Mouse (Mus musculus) monocyte, adult 5-6 weeks (primary cell): Measurements from ENCODE around the gene Mgat5. TPM values are rescaled to one million over a fixed set of nuclear protein-coding genes. Genes with fewer than 3 reads are reported as not detected.
A peak's percentile ranks its signal among the peaks of the same experiment; 100 is the strongest.

ENCODE experiments used
- ATAC-seq: fragments of 153-309, 156-312 bp; replicated peaks from 2 replicates; pipeline ENCODE4 v1.8.0; 2017; ENCODE audit warnings: mild to moderate bottlenecking; ENCODE audit not compliant: low TSS enrichment, insufficient number of reproducible peaks, severe bottlenecking, poor library complexity, low FRiP score
- total RNA-seq: library from RNA; stranded (forward); fragments of 200-1000, 200-491, 200-594 nt; gene quantifications from 3 replicates; pipeline ENCODE4 v1.2.3, GENCODE M21; 2017

Mgat5 gene
- total RNA-seq, 1 experiment from 2014 or later = 21.1 TPM

DNA sequence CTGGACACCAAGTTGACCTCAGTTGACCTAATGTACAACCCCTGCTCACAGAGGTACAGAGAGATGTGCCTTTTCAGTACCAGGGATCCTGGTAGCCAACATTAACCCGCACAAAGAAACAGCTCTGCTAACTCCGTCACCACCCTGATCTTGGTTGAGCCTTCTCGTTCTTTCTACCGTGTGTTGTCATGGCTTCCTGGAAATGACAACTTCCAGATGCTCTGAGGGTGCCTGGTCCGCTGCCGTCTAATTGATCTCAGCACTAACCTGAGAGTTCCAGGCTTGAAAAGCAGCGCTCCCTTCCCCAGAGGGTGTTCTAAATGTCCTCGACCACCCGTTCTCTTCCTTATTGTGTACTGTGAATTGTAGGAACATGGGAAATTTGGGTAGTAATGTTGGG is 112.7 kb downstream of the Mgat5 start:
- no peak for ATAC-seq

GRCm38 (mm10) chr1:127318486-127318885 is 113.7 kb downstream of the Mgat5 start:
- no peak for ATAC-seq

- 0 out of 2 replicates have a peak, but pooled peaks have one; percentile 13 for ATAC-seq
Observed at GRCm38 (mm10) chr1:127319768-127320167, 115.0 kb downstream of the Mgat5 start.

- ATAC-seq = no peak
Observed at GRCm38 (mm10) chr1:127320956-127321355, 116.1 kb downstream of the Mgat5 start.

DNA sequence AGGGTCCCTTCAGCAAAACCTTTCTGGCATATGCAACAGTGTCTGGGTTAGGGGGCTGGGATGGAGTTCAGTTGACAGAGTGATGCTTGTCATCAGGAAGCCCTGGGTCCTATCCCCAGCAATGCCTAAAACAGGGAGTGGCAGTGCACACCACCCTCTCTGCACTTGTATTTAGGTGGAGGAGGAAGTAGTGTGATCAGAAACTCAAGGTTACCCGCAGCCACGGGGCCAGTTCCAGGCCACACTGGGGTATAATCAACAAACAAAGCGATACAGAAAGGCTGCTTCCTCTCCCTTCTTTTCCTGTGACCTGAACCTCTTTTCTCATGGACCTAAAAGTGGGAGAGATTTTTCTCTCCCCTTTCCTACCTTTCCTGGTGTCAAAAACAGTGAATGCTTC is 116.8 kb downstream of the Mgat5 start:
- ATAC-seq = no peak

GRCm38 (mm10) chr1:127322169-127322805 is 117.5 kb downstream of the Mgat5 start:
- ATAC-seq = 0 out of 2 replicates have a peak, but pooled peaks have one; percentile 23

- no peak for ATAC-seq
Observed at GRCm38 (mm10) chr1:127325601-127326198, 120.9 kb downstream of the Mgat5 start.

DNA sequence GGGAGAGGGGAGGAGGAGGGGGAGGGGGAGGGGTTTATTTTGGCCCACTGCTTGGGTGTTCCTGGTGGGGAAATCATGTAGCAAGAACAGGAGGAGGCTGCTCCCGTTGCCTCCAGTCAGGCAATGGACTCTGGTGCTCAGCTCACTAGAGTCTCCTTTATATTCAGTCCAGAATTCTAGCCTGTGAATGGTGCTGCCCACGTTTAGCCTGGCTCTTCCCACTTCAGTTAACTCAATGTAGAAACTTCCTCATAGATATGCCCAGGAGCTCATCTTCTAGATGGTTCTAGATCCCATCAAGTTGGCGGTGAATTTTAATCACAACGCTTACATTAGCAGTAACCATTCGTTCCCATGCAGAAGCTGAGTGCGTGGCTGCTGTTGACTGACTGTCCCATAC is 123.0 kb downstream of the Mgat5 start:
- no peak for ATAC-seq

GRCm38 (mm10) chr1:127328354-127328875 is 123.6 kb downstream of the Mgat5 start:
- ATAC-seq = no peak

DNA sequence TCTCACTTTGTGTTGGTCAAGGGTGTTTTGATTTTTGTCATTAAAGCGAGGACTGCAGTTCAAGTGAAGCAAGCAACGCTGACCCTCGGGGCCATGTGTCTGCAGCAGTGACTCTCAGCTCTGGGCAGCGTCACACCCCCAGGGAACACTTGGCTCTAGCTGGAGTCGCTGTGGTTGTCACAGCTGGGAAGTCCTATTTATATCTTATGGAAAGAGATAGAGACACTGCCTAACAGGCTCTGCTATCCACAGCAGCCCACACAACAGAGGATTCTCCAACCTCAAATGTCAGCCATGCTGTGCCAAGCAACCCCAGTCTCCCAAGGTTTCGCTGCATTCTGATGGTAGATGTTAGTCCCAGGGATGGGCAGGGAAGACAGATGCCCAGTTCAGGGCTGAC is 125.0 kb downstream of the Mgat5 start:
- no peak for ATAC-seq

- no peak for ATAC-seq
Observed at GRCm38 (mm10) chr1:127337740-127338139, 132.9 kb downstream of the Mgat5 start.

GRCm38 (mm10) chr1:127338833-127339487 is 134.1 kb downstream of the Mgat5 start:
- ATAC-seq = no peak

- ATAC-seq = no peak
Observed at GRCm38 (mm10) chr1:127340296-127340695, 135.5 kb downstream of the Mgat5 start.

DNA sequence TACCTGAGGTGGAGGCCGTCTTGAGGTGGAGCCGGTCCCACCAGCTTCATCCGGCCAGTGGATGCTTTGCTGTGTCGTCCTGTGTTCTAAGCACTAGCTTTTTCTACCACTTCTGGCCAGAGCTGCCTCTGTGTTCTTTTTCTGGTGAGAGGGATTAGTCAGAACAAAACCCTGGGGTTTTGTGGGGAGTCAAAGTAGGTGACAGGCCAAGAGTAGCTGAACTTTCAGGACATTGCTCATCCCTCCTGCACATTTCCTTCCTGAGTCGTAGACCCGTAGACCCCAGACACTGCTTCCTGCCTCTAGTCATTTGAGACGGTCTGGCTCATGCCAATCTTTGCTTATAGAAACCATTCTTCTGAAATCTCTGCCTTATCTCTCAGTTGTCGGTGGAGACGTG is 140.1 kb downstream of the Mgat5 start:
- ATAC-seq = no peak; the same call in 1 of the 2 replicates

GRCm38 (mm10) chr1:127346596-127347139 is 141.9 kb downstream of the Mgat5 start:
- no peak for ATAC-seq

- ATAC-seq = no peak
Observed at GRCm38 (mm10) chr1:127347878-127348620, 143.2 kb downstream of the Mgat5 start.

- ATAC-seq = no peak
Observed at GRCm38 (mm10) chr1:127348642-127349341, 144.0 kb downstream of the Mgat5 start.

GRCm38 (mm10) chr1:127351380-127352057 is 146.7 kb downstream of the Mgat5 start:
- no peak for ATAC-seq
